Mouse (Mus musculus): ENCODE measurements around the gene Stk36. TPM values are rescaled to one million over a fixed set of nuclear protein-coding genes. Genes with fewer than 3 reads are reported as not detected.

Stk36 gene
- total RNA-seq (2021), result 1 to 10 TPM; 2.9 to 5.3 TPM
- long read RNA-seq, experiment 1, partial matches to known transcripts, result 0 of 1 reads
- long read RNA-seq, experiment 1, other reads (novel, unspliced or antisense), result 1 of 1 reads
- long read RNA-seq, experiment 2, partial matches to known transcripts, result 0 of 4 reads
- long read RNA-seq, experiment 2, other reads (novel, unspliced or antisense), result 3 of 4 reads

DNA sequence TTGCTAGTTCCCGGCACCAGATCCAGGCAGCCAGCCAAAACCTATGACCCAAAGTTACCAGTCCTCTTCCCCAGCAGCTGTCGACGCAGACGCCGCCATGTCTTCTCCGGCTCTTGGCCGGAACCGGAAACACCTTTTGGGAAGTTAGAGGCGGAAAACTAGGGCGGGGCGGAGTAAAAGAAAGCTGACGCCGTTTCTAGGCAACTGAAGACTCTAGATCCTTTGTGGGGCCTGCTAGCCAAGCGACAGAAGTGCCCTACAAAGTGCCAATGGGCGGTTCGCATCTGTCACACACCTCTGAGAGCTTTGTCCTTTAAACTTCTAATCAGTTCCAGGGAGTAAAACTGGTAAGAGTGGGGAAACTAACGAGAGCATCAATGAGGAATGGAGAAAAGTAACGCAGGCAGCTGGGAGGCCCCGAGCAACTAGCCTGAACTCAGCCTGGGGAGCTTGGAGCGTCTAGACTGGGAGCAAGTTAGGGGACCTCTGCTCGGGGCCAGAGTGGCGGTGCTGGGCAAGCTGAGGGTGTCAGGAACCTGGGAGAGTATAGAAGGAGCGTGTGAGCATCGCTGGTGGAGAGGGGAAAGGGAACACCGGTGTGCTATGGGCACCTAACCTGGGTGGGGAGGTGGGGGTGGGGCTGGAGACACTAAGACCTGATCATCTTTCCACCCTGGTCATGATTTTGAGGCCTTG is at the start of gene Stk36, which contains the start of gene Rnf25:
Stk36 (plus strand) TSS at position 179 of the 696 bp plus-strand sequence.
Rnf25 (minus strand) TSS at position 131 of the 696 bp plus-strand sequence.
- DNase-seq (ENCODE audit: low spot score in 2 of 2), result peak; percentile 79

DNA sequence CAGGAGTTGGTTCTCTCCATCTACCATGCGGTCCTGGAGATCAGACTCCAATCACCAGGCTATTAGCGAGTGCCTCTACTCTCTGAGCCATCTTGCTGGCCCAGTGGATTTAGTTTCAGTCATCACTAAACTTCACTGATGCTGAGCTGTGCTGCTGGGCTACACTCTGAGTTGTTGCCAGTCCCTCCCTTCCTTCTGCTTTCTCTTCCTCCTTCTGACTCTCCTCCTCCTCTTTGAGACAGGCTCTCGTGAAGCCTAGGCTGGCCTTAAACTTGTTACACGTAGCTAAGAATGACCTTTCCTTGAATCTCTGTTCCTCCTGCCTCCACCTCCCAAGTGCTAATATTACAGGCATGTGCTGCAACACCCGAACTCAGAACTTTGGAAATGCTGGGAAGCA is 42.2 kb upstream of the Stk36 start:
- no peak for DNase-seq (ENCODE audit: low spot score in 2 of 2)

DNA sequence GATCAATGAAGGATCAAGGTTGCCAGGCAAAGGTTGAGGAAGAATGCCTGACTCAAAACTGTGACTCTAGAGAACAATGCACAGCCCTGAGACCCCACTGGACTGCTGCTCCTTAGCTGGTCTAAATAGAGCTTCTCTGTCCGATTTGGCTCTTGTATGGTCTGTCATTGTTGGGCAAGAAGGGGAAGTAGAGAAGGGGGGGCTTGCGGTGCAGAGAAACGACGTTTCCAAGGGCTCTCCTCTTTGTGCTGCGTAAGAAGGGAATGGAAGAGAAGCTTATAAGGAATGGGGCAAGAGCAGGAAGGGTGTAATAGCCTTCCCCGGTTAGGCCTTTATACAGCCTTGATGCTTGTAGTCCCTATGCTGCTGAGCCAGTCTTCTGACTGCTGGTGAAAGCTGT is 35.4 kb upstream of the Stk36 start:
- DNase-seq (ENCODE audit: low spot score in 2 of 2), result no peak

DNA sequence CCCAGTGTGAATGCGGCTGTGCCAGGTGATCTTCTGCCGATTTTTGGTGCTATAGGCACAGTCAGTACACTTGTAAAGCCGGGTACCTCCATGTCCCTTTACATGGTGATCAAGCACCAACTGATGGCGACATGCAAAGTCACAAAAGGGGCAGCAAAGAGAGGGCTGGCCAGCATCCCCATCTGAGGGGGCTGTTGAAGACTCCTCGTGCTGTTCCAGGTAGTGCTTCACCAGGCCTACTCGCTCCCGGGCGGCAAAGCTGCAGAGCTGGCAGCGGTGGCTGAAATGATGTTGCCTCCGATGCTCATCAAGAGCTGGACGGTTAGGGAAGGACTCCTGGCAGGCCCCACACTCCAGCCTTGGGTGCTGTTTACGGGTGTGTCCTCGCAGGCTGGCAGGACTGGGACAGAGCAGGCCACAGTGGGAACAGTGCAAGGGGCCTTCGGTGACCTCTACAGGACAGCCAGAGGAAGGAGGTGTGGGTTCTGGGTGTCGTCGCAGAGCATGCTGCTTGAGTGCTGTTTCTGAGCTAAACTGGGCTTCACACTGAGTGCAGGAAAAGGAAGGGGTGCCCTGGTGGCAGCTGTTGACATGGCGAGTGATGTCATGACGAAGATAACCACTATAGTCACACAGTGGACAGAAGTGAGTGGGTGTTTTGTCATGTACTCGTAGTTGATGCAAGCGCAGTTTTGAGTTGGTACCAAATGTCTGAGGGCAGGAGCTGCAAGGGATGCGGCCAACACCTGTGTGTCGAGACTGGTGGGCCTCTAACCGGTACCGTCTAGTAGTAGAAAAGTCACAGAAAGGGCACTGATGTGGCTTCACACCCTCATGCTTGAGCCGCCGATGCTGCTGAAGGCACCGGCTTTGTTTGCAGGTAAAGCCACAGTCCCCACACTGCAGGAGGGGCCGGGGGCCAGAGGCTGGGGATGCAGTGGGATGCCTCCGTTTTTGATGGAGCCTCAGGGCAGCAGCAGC is 31.2 kb upstream of the Stk36 start:
- DNase-seq (ENCODE audit: low spot score in 2 of 2), result no peak

DNA sequence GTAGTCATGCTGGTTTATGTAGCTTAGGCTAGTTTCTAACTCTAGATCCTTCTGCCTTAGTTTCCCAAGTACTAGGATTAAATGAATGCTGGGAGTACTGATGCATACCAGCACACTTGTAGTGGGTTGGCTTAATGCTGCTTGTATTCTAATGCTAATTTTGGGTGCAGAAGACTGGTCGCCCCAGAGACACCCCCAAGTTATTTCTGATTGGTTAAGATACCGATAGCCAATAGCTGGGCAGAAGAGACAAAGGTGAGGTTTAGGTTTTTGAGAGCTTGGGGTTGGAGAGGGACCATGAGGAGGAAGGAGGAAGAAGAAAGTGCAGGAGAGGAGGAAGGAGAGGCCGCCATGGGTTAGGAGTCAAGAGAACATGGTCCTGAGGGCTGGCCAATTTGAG is 18.6 kb upstream of the Stk36 start:
- DNase-seq (ENCODE audit: low spot score in 2 of 2), result no peak

DNA sequence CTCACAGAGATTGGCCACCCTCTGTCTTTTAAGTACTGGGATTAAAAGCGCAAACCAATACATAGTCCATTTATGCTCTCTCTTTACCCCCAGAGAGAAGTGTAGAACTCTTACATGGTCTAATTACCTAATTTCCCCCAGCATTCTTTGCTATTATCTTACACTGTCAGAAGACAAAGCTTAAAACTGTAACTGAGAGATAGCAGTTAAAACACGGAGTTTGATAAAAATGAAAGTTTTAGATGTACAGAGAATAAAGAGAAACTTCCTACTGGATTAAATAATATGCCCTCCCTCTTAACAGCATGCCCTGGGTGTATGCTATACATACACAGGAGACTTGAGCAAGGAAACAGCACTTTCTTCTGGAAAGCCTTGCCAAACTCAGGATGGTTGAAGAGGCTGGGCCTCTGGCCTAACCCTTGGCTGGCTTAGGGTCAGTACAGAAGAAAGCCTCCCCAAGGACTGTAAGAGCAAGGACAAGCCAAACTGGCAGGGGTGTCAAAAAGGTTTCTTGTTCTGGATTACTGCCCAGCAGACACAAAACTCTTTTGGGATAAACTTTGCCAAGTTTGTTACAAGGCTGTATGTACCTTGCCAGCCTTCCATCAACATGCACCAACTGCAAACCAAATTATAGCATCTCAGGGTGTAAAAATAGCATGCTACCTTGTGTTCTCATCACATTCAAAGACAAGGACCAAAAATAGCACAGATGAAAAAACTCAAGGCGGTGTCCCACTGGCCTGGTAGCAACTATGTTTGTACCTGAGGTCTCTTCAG is 16.4 kb upstream of the Stk36 start:
- DNase-seq (ENCODE audit: low spot score in 2 of 2), result no peak

DNA sequence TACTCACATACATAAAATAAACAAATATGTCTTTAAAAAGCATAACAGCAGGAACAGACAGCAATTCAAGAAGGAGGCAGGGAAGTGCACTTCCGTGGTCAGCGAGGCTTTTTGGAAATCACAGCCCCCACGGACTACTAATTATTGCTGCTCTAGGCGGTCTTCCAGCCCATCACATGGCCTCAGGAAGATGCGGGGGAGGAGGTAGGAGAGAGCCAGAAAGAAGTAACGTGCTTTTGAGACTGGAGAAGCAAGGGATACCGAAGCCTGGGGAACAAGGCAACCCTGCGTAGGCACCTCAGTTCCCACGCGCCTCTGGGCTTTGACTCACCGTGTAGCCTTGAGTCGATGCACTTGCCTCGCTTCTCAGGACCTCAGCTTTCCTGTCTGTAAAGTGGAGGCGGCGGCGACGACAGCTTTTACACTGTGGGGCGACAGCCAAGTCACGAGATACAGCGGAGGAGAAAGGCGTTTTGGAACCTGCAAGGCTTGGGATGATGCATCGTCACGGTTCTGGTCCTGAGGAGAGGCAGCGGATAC is 13.9 kb upstream of the Stk36 start:
- no peak for DNase-seq (ENCODE audit: low spot score in 2 of 2)

DNA sequence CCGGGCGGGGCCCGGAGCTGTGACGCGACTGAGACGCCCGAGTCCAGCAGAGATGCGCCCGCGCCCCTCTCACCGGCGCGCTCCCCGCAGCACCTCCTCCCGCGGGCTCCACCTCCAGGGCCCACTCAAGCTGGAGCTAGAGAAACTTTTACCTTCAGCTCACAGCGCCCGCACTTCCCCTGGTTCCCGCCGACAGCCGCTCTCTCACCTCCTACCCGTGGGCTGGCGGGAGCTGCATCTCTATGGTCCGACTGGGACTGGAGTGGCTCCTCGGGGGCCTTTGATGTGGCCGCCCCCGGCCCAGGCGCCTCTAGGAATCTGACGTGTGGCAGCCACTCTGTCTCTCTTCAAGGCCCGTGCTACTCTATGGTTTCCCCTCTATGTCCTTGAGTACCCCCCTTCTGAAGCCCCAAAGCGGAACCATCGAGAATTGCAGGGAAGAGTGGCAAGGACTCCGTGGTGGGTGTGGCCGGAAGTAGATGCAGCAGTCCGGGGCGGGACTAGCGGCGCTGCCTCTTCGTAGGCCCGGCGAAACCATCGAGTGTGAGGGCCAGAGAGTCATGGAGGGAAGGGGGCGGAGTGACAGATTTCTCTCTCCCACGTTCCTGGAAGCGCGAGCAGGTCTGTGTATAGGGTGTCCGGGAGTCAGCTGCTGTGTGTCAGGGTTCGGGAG is 13.3 kb upstream of the Stk36 start, which contains the start of the genes Zfp142 and Bcs1l:
Zfp142 (minus strand) TSS at position 474 of the 673 bp plus-strand sequence.
Bcs1l (plus strand) TSS at position 517 of the 673 bp plus-strand sequence.
- peak; percentile 95 to 97 for DNase-seq (ENCODE audit: low spot score in 2 of 2)

DNA sequence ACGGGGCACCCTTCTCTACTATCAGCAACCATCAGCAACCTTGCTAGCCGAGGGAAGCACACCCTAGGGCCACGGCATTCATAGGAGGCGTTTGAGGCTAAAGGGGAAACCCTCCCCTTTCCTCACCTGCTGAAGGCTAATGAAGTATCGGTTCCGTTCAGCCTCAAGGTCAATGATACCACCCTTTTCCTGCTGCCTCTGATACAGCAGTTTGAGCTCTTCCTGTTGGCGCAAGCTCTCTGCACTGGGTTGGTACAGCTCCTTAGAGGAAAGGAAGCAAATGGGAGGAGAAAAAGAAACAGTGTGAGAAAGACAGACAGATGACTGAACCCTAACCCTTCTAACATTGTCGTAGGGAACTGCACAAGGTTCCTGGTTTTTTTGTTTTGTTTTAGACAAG is 6.8 kb upstream of the Stk36 start:
- no peak for DNase-seq (ENCODE audit: low spot score in 2 of 2)

DNA sequence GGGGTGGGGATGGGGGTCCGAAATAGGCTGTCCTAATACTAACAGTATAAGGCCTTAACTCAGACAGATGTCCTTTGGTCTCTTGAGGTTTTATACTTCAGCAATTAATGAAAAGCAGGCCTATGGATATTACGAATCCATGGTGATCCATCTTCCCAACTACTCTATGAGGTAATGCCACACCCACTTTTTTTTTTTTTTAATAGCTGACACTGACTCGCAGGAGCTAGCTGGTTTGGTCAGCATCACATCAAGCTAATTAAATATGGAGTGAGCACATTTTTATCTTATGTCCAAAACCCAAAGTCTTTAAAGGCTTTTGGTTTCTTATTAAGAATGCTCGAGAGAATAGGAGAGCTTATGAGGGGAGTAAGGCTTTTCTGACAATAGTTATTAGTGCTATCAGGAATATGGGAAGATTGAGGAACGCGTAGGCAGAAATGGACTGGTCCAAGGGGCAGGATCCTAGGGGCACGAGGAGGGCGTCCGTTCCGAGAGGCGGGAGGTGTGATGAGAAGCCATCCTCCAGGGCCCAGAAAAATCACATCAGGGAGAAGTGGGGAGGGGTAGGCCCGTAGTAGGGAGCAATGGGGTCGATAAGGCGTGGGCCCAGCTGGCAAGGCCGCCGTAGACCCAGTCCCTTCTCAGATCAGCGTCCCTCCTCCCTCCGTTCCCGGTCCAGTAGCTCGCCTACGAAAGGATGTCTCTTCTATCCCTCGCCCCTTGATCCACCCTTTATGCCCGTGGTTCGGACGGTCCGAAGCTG is 561 bp upstream of the Stk36 start:
- DNase-seq (ENCODE audit: low spot score in 2 of 2), result no peak

DNA sequence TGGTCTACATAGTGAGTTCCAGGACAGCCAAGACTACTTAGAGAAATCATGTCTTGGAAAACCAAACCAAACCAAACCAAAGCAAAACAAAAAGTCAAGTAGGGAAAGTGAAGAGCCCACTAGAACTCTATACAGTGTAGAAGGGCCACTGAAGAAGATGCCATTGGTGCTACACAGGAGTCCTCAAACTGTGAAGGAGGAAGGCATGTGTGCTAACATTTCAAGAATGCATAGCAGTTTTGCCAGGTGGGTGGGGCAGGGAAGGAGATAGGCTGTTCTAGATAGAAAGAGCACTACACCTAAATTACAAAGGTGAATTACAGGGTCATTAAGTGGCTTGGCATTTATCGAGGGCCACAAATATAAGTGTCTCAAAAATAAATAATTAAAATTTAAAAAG is 22.9 kb downstream of the Stk36 start:
- no peak for DNase-seq (ENCODE audit: low spot score in 2 of 2)

DNA sequence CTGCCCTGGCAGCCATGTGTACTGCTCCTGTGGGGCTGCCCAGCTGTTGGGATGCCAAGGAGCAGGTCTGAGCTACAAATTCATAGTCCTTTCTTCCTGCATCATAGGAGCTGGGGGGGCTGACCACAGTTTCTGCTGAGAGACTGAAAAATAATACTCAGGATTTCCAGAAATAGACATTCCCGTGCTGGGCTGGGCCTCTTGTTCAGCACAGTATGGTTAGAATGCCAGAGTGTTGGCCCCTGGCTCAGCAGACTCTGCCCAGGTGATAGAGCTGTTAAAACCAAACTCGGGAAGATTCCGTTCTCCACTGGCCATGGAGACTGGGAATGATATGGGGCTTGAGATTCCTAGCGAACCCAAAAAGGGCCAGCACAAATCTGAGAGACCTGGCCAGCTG is 24.8 kb downstream of the Stk36 start:
- no peak for DNase-seq (ENCODE audit: low spot score in 2 of 2)

DNA sequence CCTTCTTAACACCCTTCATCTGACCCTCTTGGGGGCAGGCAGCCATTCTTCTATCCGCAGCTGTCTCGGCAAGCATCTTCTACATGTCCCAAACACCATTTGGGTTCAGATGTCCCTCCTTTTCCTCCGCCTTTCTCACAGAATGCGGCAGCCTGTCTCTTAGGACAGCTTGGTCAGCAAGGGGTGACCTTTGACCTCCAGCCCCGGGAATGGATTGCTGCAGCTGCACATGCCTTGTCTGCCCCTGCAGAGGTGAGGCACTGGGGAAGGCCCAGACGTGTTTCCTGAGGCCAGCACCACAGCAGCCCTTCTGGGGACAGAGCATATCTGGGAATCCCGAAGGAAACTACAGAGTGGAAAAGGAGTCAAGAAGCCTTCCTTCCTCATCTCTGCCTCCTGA is 26.8 kb downstream of the Stk36 start:
- DNase-seq (ENCODE audit: low spot score in 2 of 2), result no peak

DNA sequence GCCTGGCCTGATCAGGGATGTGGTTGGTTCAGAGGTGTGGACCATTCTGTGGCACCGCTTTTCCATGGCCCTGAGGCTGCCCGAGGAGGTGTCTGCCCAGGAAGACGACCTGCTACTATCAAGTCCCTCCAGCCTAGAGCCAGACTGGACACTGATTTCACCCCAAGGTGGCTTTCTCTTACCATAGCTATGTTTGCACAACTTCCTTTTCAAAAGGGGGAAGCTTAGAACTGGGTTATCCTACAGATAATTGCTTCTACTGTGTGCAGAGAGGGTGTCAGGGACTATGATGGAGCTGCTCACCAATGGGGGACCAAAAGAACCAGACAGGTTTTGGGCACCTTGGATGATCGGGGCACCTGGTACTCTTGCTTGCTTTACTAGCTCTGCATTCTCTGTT is 31.5 kb downstream of the Stk36 start:
- DNase-seq (ENCODE audit: low spot score in 2 of 2), result no peak

DNA sequence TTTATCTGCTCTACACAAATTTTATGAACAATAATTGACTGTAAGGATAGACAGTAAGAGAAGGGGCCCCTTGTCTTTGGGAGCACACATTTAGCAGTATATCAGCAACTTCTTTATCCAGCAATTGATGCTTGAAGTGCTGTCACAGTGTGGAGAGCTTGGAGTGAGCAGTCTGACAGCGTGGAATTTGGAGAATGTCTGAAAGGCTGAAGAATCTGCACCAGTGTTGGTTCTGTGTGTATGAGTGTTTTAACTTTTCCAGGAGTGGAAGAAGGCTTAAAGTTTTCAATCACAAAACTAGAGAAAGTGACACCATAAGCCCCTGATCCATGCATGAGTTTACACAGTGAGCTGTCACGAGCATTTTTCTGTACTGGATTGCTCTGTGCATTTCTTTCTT is 42.3 kb downstream of the Stk36 start:
- no peak for DNase-seq (ENCODE audit: low spot score in 2 of 2)

DNA sequence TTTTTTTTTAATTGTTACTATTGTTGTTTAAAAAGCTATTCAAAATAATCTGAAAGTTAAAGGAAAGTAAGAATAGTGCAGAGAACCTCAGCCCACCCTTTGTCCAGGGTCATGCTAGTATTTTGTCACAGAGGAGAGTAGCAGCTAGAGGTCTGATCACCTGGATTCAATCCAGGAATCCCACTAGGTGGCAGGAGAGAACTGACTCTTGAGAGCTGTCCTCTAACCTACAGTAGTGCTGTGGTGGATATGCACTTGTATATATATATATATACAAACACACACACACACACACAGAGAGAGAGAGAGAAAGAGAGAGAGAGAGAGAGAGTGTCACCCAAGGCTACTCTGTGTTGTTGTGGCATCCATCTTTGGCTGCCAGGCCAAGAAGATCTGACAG is 42.7 kb downstream of the Stk36 start:
- no peak for DNase-seq (ENCODE audit: low spot score in 2 of 2)

DNA sequence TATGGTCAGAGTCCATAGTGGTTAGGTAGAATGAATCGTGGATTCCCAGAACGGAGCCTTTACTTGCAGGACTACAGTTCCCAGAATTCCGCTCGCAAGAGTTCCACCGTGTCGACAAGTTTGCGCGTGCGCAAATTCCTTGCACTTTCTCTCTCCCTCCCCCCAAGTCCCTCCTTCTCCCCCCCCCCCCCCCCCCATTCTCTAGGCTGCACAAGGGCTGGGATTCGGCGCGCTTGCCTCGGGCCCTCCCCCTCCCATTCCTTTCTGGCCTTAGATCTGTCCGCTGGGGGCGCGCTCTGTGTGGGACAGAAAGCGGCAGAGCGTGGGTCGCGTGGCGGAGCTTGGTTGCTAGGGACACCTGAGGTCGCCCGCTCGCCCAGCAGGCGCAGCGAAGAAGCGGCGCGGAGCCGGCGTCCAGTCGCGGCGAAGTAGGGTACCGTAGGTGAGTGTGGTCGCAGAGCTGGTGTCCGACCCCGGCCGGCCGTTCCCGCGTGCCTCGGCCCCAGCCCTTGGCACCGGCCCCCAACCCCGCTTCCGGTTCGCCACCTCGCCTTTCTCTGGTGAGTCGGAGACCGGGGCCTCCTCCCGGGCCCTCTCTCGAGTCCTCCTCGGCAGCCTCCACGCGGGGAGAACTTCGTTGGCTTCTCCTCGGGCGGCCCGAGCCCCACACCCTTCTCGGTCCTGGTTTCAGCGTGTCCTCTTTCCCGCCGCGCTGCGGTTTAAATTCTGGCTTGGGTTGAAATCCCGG is 60.4 kb downstream of the Stk36 start, which contains the start of gene Ttll4:
Ttll4 (plus strand) TSS at position 298 of the 748 bp plus-strand sequence.
- peak; percentile 89 to 92 for DNase-seq (ENCODE audit: low spot score in 2 of 2)

DNA sequence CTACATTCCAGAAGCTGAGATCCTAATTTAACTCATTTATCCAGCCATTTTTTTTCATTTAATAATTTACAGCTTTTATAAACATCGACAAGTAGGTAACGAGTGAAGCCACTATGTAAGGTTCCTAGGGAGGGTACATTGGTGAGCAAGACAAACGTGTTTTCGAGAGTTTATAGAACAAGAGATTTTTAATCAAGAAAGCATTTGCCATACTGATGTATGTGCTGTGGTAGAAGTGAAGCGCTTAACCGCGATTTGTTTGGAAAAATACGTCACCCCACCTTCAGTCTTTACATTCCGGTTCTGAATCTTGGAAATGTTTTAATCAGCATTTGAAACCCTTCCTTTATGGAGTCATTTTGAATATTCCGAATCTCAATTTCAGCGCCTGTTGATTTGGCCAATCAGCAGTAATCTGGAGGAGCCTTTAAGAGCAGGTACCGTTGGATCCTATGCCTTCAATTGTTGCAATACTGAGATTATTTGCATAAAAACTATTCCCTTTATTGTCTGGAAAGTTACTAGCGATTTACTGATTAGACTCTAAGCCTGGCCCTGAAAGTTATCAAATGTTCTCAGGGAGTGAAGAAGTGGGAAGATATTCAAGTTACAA is 61.1 kb downstream of the Stk36 start:
- DNase-seq (ENCODE audit: low spot score in 2 of 2), result no peak

Data from adrenal gland, adult 18-20 months (tissue).